Mouse (Mus musculus) forelimb bud, embryonic 11.5 days (tissue): ENCODE data around the gene Omg.

Source experiments
- DNase-seq: peaks from one replicate; pipeline ENCODE4 v3.0.0-alpha.2; 2012; ENCODE audit warnings: low read depth, low spot score

Gene Omg

DNA sequence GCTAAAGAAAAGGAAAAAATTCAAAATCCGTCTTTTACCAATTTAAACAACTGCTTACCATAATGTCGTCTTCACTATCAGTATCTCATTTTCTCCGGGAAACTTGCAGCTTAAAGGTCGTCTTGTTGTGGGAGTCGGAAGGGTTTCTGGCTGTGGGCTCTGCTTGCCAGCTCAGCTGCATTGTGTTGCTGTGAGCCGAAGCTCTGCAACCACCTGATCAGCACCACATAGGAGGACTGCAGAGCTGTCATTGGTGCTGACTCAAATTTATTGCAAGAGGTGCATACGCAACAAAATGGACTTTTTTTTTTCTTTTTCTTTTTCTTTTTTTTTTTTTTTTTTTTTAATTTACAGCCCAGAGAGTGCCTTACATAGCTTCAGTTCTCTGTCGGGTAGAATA is at the start of gene Omg:
Gene Omg, minus strand, starts transcription at position 240 of the 400 bp plus-strand sequence.
- DNase-seq, result no peak

DNA sequence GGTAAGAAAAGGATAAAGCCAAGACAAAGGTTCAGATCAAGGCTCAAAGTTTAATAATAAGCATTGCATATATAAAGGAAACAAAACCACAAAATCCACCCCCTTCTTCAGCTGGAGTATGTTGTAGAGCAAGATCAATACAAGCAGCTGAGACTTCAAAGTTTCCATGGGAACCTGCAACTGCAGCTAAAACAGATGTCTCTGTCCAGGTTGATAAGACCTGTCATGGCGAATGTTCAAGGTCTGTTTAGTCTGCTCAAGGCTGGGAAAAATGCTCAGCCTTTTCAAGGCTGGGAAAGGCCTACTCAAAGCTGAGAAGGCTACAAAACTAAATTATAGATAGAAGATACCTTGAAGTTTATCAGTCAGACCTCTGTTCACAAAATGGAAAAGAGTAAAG is 48.7 kb upstream of the Omg start:
- DNase-seq, result no peak

DNA sequence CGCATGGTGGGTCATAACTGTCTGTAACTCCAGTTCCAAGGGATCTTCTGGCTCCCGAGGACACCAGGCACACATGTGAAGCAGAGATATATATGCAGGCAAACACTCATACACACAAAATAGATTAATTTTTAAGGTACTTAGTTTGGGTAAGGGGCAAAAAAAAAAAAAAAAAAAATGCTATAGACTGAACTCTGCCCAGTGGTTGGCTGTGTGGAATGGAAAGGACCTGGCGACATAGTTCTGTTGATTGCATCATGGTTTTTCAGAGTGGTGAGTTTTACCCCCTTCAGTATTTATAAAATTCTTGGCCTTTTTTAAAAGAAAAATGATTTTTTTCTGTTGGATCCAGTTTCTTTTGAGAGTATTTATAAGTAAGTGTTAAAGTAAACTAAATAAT is 32.4 kb upstream of the Omg start:
- DNase-seq, result no peak

DNA sequence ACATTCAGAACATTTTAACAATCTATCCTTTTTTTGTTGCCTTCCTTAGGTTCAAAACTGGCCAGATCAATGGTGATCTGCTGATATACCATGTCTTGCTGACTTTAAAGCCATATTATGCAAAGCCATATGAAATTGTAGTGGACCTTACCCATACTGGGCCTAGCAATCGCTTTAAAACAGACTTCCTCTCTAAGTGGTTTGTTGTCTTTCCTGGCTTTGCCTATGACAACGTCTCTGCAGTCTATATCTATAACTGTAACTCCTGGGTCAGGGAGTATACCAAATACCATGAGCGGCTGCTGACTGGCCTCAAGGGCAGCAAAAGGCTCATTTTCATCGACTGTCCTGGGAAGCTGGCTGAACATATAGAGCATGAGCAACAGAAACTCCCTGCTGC is 31.7 kb upstream of the Omg start:
- no peak for DNase-seq

DNA sequence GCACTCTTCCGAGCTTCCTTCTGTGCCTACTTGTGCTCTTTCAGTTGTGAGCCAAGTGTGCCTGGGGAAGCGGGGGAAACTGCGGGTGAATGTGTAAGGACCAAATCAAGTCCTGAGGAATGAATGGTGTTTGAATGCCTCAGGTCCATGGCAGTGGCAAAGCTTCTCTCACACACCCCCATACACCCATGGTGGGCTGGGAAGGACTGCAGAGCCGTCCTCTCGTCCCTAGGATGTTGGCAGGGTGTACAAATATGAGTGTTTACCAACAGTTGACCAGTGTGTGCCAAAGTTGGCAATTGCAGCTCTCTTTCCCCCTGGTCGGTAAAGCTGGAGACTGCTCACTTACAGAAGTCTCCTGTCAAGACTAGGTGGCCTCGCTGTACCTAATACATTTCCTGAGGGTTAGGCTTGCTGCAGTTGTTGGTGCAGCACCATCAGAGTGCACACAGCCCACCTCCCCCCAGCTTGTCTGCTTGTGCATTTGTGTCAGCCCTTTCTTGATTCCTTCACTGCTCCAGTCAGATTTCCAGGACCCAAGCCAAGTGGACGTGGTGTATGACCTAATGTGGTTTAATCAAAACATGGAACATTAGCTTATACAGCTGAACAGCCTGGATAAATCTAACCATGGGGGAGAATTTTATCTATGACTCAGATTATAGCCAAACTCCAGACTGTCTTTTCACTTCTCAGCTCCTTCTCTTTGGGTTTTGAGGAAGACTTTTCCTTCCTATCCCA is 30.2 kb upstream of the Omg start:
- DNase-seq, result no peak

DNA sequence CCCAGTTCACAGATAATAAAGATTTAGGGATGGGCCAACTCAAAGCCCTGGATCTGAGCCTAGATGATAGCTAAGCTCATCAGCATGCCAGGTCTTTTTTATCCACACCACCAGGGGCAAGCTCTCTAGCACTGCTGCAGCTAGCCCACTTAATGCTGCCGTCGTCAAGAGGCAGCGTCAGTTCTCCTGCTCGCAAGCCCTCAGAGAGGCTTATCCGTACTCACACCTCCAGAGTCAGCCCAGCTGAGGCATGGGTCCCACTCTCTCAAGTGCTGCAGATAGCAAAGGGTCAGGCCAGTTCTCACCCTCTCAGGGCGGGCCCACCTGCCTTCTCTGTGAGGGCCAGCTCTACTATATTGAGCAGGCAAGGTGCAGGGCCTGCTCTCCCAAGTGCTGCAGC is 29.4 kb upstream of the Omg start:
- DNase-seq, result no peak

DNA sequence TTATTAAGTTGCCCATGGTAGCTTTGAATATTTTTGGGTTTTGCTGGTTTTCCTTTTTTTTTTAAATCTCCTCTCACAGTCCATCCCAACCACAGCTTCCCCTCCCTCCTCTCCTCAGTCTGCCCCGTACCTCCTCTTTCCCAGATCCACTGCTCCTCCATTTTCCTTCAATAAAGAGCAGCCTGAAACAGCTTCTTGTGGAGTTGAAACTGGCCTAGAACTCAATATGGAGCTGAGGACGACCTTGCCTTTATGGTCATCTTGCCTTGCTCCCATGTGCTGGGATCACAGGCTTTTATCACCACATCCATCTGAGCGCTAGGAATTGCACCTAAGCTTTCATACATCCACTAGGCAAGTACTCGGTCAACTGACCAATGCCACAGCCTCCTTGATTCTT is 27.6 kb upstream of the Omg start:
- no peak for DNase-seq

DNA sequence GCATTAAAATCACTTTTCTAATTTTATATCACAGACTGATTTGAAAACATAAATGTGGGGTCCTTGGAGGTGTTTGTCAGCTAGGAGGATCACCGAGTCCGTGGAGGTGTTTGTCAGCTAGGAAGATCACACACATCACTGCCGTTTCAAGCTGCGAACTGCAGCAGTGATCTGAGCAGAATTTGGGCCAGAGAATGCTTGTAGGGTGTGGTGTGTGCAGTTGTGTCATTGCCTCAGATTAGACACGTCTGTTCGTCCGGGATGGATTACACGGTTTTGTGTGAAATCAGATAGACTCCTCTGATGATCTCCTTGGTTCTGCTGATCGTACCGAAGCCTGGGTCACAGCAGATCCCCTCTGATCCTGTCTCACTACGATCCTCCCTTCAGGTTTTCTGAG is 26.9 kb upstream of the Omg start:
- DNase-seq, result no peak

DNA sequence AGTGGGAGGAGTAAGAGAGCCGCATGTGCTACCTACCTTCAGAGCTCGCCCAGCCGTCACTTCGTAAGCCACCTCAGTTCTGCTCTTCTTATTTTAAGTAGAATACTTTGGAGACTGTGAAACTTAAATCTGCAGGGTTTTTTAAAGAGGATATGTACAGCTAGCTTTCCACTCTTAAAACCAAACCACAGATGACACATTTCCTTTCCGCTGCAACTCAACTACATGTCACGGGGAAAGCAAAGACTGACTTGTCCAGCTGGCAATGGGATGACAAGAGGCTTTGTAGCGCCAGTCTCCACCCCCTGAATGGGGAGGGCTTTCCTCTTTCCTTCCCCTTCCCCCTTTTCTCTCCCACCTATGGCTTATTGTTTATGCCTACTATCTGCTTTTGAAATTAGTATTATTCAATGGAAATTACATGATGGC is 26.5 kb upstream of the Omg start, which contains the start of the genes Evi2 and Evi2a:
Gene Evi2, minus strand, starts transcription at position 257 of the 429 bp plus-strand sequence.
Gene Evi2a, minus strand, starts transcription at position 277 of the 429 bp plus-strand sequence.
- no peak for DNase-seq

DNA sequence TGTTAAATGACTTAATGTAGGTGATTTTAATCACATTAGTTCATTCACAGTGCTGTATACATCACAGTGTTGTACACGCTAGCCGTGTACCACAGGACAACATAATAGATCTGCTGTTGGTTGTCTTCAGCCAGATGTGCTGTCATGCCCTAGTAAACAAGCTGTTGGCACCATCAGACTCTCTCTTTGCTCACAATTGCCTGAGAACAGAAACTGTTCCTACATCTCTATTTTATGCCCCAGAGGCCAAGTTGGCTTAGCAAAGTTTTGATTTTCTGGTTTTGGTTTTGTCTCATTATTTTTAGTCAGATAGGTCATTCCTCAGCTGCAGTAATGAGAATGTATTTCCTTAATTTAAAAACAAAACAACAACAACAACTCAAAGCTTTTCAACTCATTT is 25.9 kb upstream of the Omg start:
- DNase-seq, result no peak

DNA sequence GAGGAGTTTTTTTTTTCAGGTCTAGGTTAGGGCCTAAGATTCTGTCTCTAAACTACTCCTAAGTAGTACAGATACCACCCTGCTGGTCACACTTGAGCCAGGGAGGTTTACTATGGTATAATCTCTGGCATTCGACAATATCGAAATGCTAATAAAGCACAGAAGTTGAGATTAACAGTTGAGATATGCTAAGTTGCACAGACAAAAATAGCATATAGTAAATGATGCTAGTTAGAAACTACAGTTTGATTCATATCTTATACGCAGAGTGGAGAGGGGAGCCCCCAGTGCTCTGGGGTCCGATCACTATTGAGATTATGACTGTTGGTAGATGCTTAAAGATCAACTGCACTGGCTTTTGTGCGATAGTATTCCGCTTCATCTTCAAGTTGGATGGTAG is 25.3 kb upstream of the Omg start:
- DNase-seq, result no peak

DNA sequence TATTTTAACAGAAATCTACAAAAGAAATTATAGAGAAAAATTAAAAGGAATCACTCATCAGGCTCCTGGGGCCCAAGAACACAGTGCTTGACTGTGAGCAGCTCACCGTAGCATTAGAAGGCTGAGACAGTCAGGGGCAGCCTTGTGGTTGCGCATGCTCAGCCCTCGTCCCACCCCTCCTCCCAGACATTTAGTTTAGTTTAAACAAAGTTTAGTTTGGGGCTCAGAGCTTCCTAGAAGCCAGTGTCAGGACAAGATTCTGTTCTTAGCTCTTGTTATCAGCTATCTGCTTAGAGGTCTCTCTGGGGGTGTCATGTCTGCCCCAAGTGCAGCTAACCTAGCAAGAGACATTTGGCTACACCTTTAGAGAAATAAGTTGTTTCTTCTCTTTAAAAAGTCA is 24.7 kb upstream of the Omg start:
- DNase-seq, result no peak

DNA sequence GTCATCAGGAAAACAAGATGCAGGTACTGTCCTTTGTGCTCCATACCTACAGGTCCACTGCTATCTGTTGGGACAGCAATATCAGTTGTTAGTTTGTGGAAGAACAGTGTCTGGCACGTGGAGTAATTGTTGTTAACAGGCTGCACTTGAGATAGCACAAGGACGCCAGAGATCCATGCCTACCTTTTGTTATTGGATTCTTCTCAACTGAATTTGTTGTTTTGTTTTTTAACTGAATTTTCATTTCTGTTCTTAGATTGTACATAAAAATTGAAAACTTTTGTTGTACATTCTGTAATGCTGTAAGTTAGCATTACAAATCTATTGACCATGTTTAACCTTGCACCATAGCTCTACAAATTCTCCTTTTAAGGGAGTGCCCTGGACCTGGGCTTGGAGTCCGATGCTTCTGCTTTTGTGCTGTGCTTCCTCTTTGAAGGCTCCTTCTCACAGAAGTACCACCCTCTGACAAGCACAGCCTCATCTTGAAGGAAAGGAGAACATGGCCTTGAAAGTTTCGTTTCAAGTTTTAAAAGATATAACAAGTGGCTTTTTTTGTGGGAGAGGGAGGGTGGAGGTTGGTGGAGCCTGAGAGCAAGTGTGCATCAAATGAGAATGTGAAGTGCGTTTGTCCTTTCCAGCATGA is 24.0 kb upstream of the Omg start:
- no peak for DNase-seq

DNA sequence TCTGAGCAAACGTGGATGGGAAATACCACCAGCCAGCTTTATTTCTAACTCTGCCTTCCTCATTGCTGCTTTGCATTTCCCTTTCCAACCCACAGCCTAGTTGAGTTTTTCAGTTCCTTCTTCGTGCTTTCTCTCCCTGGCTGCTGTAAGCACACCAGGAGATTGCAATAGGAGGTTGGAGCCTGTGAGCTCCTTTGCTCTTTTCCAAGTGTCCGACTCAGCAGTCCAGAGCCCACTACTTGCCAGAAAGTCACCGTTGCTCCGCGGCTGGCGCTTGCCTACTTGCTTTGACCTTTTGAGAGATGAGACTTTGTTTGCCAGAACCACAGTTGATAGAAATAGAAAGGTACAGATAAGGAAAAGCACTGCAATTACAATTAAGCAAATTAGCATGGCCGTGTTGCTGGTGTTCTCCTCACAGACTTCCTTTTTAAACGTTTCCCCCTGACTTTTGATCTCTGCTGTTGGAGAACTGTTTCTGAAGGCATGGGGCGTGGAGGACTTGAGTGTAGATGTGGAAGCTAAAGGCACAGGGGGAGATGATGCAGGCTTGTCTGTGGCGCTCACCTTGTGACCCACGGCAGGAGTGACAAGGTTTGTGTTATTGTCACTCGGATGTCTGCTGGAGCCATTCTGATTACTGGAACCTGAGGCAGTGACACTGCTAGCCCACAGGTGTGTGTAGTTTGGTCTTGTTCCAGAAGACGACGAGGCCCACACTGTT is 23.3 kb upstream of the Omg start:
- DNase-seq, result no peak

DNA sequence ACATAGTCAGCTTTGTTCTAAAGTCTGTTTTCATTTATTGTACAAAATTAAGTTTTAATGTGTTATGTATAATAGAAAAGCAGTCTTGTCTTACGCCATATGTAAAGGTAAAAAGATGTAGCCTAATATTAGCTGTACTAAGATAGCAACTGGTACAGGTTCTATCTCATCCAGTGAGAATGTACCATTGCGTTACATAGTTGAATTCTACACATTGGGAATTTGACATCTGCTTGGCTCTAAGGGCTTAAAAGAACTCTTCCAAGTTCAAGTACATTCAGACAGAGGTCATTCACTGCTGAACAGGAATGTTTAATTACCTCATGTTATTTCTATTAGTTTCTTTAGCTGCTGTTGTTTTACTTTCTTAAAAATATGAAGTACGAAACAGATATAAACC is 22.7 kb upstream of the Omg start:
- no peak for DNase-seq

DNA sequence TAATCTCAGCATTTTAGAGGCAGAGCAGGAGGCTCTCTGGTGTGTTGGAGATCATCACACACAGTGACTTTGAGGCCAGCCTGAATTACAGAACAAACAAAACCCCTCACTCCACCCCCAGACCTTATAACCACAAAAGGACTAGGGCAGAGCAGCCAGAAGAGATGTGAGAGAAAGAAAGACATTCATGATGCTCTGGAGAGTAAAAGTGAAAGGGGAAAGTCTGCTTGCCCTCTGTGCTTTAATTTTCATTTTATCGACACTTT is 20.4 kb upstream of the Omg start:
- DNase-seq, result no peak

DNA sequence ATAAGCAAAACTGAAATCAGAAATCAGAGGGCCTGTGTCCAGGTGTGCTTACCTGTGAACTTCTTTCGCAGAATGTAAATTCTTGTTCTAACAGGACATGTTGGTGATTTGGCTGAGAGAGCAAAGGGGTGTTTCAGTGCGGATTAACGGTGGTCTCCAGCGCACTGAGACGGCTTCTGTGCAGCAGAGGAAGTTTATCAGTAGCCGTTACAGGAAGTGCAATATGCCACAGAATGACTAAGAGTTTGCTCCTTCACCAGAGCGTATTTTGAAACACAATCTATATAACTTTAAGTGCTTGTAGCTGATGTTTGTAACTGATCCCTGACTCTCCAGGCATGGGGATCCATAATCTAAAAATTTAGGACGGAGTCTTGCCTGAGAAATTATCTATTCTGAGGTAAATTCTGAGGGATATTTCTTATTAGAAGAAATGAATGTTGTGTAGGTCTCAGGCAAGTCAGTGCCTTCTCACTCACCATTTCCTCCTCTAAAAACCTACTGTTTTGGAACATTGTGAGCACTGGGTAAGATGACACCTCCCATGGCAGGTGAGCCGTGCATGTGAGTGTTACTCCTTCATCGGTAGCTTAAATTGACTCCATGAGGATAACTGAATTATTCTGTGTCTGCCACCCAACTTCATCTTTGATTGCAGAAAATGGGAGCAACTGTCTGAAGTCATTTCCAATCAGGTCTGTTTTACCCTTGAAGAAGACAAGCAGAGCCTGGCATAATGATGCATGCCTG is 19.9 kb upstream of the Omg start, which contains the start of gene Evi2b:
Gene Evi2b, minus strand, starts transcription at position 203 of the 750 bp plus-strand sequence.
- no peak for DNase-seq

DNA sequence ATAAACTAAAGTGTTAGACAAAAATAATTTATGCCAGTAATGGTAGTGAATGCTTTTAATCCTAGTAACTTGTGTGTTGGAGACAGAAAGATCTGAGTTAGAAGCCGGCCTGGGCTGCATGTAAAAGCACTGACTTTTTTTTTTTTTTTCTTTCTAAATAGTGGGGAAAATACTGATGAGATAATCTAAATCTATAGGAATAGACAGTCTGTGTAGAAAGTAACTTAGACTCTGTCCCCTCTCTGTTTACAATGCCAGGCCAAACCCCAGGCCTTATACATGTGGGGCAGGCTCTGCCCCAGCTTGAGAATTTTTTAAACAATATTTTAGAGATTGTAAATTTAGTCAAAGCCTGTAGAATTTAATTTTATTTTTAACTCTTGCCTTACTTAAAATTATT is 19.1 kb upstream of the Omg start:
- DNase-seq, result no peak

DNA sequence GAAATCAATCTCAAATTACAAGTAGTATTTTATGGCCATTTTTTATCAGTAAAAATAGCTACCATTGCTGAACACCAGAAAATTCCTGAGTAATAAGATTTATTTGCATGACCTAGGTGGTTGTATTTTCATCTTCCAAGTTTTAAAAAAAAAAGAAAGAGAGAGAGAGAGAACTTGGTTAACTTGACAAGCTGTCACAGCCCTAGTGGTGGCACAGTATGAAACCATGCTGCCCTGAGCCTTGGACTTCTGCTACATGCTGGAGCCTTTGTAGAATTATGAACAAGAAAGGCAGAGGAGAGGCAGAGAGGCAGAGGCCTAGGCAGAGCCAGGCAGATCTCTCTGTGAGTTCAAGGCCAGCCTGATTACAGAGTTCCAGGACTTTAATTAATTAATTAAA is 18.0 kb upstream of the Omg start:
- DNase-seq, result no peak

DNA sequence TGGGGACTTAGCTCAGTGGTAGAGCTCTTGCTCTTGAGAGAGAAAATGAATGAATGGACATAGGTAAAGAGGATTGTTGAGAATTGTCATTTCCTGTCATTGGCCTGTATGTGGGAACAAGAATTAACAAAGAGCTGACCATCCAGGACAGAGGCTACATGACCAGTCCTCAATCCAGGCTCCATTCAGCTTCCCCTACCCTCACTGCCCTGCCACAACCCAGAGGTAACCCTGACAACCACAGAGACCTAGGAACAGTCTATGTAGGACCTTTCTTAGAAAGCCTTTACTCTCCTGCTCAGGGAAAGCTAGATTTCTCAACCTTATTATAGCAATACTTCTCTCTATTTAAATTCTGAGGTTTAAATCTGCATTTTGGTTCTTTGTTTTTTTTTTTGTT is 16.9 kb upstream of the Omg start:
- DNase-seq, result no peak

DNA sequence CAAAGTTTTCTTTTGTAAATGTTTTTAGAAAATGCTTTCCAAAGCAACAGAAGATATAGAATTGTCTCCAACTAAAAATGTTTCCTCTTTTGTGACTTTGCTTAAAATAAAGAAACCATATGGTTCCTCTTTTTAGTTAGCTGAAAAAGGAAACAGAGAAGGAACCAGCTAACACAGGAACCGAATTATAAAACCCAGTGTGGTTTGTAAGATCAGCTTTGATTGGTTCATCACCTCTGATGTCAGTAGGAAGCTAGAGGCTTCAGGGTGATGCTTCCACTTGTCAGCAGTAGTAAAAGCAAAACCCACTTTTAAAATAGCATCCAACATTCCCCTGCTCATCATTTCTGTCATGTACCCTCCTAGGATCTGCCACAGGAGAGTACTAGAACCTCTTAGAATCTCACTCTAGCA is 16.0 kb upstream of the Omg start:
- no peak for DNase-seq

DNA sequence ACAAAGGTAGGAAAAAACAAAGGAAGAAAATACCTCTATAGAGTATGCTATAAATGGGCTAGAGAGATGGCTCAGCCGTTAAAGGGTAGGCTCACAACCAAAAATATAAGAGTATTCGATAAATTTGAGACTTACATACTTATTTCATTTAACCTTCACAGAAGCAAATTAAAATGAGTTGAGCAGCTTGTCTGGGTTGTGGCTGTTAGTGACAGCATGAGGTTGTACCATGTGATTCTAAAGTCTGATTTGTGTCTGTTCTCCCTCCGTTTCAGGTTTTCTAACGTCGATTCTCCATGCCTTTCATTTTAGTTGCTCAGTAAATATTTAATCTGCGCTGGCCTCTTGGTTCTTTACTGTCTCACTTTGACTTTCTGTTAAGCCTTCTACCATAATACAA is 15.4 kb upstream of the Omg start:
- no peak for DNase-seq
